Mouse (Mus musculus) MEL (cell line): Measurements from ENCODE around the gene Unc5b. TPM values are rescaled to one million over a fixed set of nuclear protein-coding genes. Genes with fewer than 3 reads are reported as not detected.

Experiments used
- DNase-seq: peaks from one replicate; pipeline ENCODE4 v3.0.0; 2011; ENCODE audit warnings: low read depth, low spot score
- H3K27ac ChIP-seq: 2 replicates; pipeline ENCODE4 v1.5.1; 2012; ENCODE audit warnings: low read depth, mild to moderate bottlenecking, control low read depth, low read length, moderate library complexity; ENCODE audit not compliant: control insufficient read depth
- H3K27me3 ChIP-seq, 2 experiments: fragments of 150-350 bp in 1 of 2; sonication (generic) in 1 of 2; 2 replicates each; pipeline ENCODE4 v1.6.1; 2012; ENCODE audit warnings: low read length in 2 of 2, mild to moderate bottlenecking in 2 of 2, improper control_type of control experiment in 1 of 2, moderate library complexity in 1 of 2; ENCODE audit not compliant: insufficient read depth in 2 of 2, control insufficient read depth in 1 of 2
- H3K36me3 ChIP-seq, 2 experiments: 2 replicates each; pipeline ENCODE4 v1.6.1; 2012 to 2014; ENCODE audit warnings: low read length in 2 of 2, improper control_type of control experiment in 1 of 2, inconsistent platforms in 1 of 2, mild to moderate bottlenecking in 1 of 2; ENCODE audit not compliant: insufficient read depth in 2 of 2, control insufficient read depth in 1 of 2
- H3K4me1 ChIP-seq, 2 experiments: fragments of 150-350 bp in 1 of 2; sonication (generic) in 1 of 2; 2 replicates each; pipeline ENCODE4 v1.6.1; 2012; ENCODE audit warnings: low read length in 2 of 2, improper control_type of control experiment in 1 of 2, mild to moderate bottlenecking in 1 of 2; ENCODE audit not compliant: insufficient read depth in 2 of 2, control insufficient read depth in 1 of 2
- H3K4me3 ChIP-seq, 2 experiments: fragments of 150-350 bp in 1 of 2; sonication (generic) in 1 of 2; 2 replicates each; pipeline ENCODE4 v1.5.1; 2012; ENCODE audit warnings: low read depth in 2 of 2, low read length in 2 of 2, mild to moderate bottlenecking in 2 of 2, moderate library complexity in 2 of 2, control low read depth in 1 of 2, improper control_type of control experiment in 1 of 2; ENCODE audit not compliant: control insufficient read depth in 1 of 2, insufficient read depth in 1 of 2
- H3K79me2 ChIP-seq: 2 replicates; pipeline ENCODE4 v1.6.1; 2012; ENCODE audit warnings: mild to moderate bottlenecking, low read length, moderate library complexity; ENCODE audit not compliant: control insufficient read depth, poor library complexity, insufficient read depth
- H3K9ac ChIP-seq: 2 replicates; pipeline ENCODE4 v1.6.1; 2012; ENCODE audit warnings: low read depth, mild to moderate bottlenecking, control low read depth, low read length, moderate library complexity; ENCODE audit not compliant: control insufficient read depth, poor library complexity, severe bottlenecking
- H3K9me3 ChIP-seq: fragments of 150-350 bp; sonication (generic); replicated peaks from 2 replicates; pipeline ENCODE4 v1.6.1; 2012; ENCODE audit warnings: mild to moderate bottlenecking, low read length, improper control_type of control experiment, moderate library complexity; ENCODE audit not compliant: insufficient read depth
- BHLHE40 ChIP-seq: IDR thresholded peaks from 2 replicates; pipeline ENCODE4 v1.6.1; 2012; ENCODE audit warnings: low read depth, mild to moderate bottlenecking, inconsistent platforms, low read length, improper control_type of control experiment, borderline replicate concordance
- CHD1 ChIP-seq: IDR thresholded peaks from 2 replicates; pipeline ENCODE4 v1.6.1; 2012; ENCODE audit warnings: low read depth, mild to moderate bottlenecking, inconsistent platforms, low read length, improper control_type of control experiment
- CHD2 ChIP-seq: IDR thresholded peaks from 2 replicates; pipeline ENCODE4 v1.6.1; 2011; ENCODE audit warnings: low read length, improper control_type of control experiment
- CTCF ChIP-seq, 3 experiments: IDR thresholded peaks in 2 of 3; conservative IDR thresholded peaks in 1 of 3; 2 replicates each; pipeline ENCODE4 v1.5.1; 2011 to 2012; ENCODE audit warnings: low read length in 3 of 3, low read depth in 2 of 3, mild to moderate bottlenecking in 2 of 3, improper control_type of control experiment in 1 of 3, inconsistent platforms in 1 of 3, mixed read lengths in 1 of 3, moderate library complexity in 1 of 3; ENCODE audit not compliant: control insufficient read depth in 1 of 3, insufficient read depth in 1 of 3, poor library complexity in 1 of 3, severe bottlenecking in 1 of 3
- EP300 ChIP-seq, 2 experiments: IDR thresholded peaks; 2 replicates each; pipeline ENCODE4 v1.6.1; 2011; ENCODE audit warnings: improper control_type of control experiment in 2 of 2, low read length in 2 of 2, low read depth in 1 of 2, mild to moderate bottlenecking in 1 of 2
- GABPA ChIP-seq: IDR thresholded peaks from 2 replicates; pipeline ENCODE4 v1.6.1; 2012; ENCODE audit warnings: low read depth, mild to moderate bottlenecking, inconsistent platforms, low read length, improper control_type of control experiment, moderate library complexity
- GATA1 ChIP-seq: IDR thresholded peaks from 2 replicates; pipeline ENCODE4 v1.6.1; 2011; ENCODE audit warnings: low read depth, low read length, improper control_type of control experiment
- JUND ChIP-seq: IDR thresholded peaks from 2 replicates; pipeline ENCODE4 v1.6.1; 2011; ENCODE audit warnings: low read depth, mild to moderate bottlenecking, improper control_type of control experiment, low read length
- MAZ ChIP-seq: IDR thresholded peaks from 2 replicates; pipeline ENCODE4 v1.6.1; 2012; ENCODE audit warnings: low read depth, mild to moderate bottlenecking, inconsistent platforms, low read length, improper control_type of control experiment
- MEF2A ChIP-seq: IDR thresholded peaks from 2 replicates; pipeline ENCODE4 v1.6.1; 2014; ENCODE audit warnings: low read depth, mild to moderate bottlenecking, inconsistent platforms, low read length, improper control_type of control experiment; ENCODE audit not compliant: poor library complexity, insufficient replicate concordance, severe bottlenecking; ENCODE audit errors: extremely low read depth
- MXI1 ChIP-seq: IDR thresholded peaks from 2 replicates; pipeline ENCODE4 v1.6.1; 2011; ENCODE audit warnings: mild to moderate bottlenecking, low read depth, low read length, improper control_type of control experiment
- NRF1 ChIP-seq: IDR thresholded peaks from 2 replicates; pipeline ENCODE4 v1.6.1; 2014; ENCODE audit warnings: low read depth, mild to moderate bottlenecking, inconsistent platforms, low read length, improper control_type of control experiment, moderate library complexity; ENCODE audit not compliant: poor library complexity, insufficient read depth, severe bottlenecking
- POLR2A ChIP-seq, 2 experiments: IDR thresholded peaks; 2 replicates each; pipeline ENCODE4 v1.6.1; 2011 to 2012; ENCODE audit warnings: low read length in 2 of 2, mild to moderate bottlenecking in 2 of 2, control low read depth in 1 of 2, improper control_type of control experiment in 1 of 2, low read depth in 1 of 2, moderate library complexity in 1 of 2; ENCODE audit not compliant: control insufficient read depth in 1 of 2, insufficient read depth in 1 of 2, poor library complexity in 1 of 2
- POLR2AphosphoS5 ChIP-seq: IDR thresholded peaks from 2 replicates; pipeline ENCODE4 v1.6.1; 2012; ENCODE audit warnings: low read depth, borderline replicate concordance, mild to moderate bottlenecking, inconsistent platforms, low read length, moderate library complexity, mixed read lengths
- RAD21 ChIP-seq: IDR thresholded peaks from 2 replicates; pipeline ENCODE4 v1.6.1; 2011; ENCODE audit warnings: mild to moderate bottlenecking, low read depth, low read length, improper control_type of control experiment
- RCOR1 ChIP-seq: IDR thresholded peaks from 2 replicates; pipeline ENCODE4 v1.6.1; 2012; ENCODE audit warnings: low read depth, mild to moderate bottlenecking, inconsistent platforms, low read length, improper control_type of control experiment
- SMC3 ChIP-seq: IDR thresholded peaks from 2 replicates; pipeline ENCODE4 v1.6.1; 2011; ENCODE audit warnings: low read depth, low read length, improper control_type of control experiment
- TBP ChIP-seq: IDR thresholded peaks from 2 replicates; pipeline ENCODE4 v1.8.0; 2011; ENCODE audit warnings: low read depth, low read length, improper control_type of control experiment
- UBTF ChIP-seq: IDR thresholded peaks from 2 replicates; pipeline ENCODE4 v1.6.1; 2012; ENCODE audit warnings: low read depth, mild to moderate bottlenecking, inconsistent platforms, low read length, improper control_type of control experiment, moderate library complexity, borderline replicate concordance; ENCODE audit not compliant: insufficient read depth
- USF1 ChIP-seq: IDR thresholded peaks from 2 replicates; pipeline ENCODE4 v1.6.1; 2014; ENCODE audit warnings: low read depth, mild to moderate bottlenecking, inconsistent platforms, low read length, improper control_type of control experiment, moderate library complexity
- ZMIZ1 ChIP-seq: IDR thresholded peaks from 2 replicates; pipeline ENCODE4 v1.6.1; 2012; ENCODE audit warnings: low read depth, mild to moderate bottlenecking, inconsistent platforms, low read length, improper control_type of control experiment, moderate library complexity
- ZNF384 ChIP-seq: IDR thresholded peaks from 2 replicates; pipeline ENCODE4 v1.6.1; 2012; ENCODE audit warnings: low read depth, mild to moderate bottlenecking, inconsistent platforms, low read length, improper control_type of control experiment
- polyA plus RNA-seq, 2 experiments: library from polyadenylated mRNA; stranded (reverse) in 1 of 2; unstranded in 1 of 2; fragments of >175 nt in 1 of 2; fragments of >200 nt in 1 of 2; gene quantifications; 2 replicates each; pipeline versions ENCODE4 v1.2.1 to v1.2.4; 2012; ENCODE audit warnings: low replicate concordance in 2 of 2, low read depth in 1 of 2; ENCODE audit not compliant: insufficient read length in 2 of 2, insufficient read depth in 1 of 2, missing spikeins in 1 of 2
- total RNA-seq: library from RNA; depleted of rRNA; stranded (reverse); fragments of 300-350 nt; gene quantifications from 2 replicates; pipeline ENCODE4 v1.2.3, GENCODE M21; 2012

Gene Unc5b
- total and polyA plus RNA-seq, 3 experiments = not detected

DNA sequence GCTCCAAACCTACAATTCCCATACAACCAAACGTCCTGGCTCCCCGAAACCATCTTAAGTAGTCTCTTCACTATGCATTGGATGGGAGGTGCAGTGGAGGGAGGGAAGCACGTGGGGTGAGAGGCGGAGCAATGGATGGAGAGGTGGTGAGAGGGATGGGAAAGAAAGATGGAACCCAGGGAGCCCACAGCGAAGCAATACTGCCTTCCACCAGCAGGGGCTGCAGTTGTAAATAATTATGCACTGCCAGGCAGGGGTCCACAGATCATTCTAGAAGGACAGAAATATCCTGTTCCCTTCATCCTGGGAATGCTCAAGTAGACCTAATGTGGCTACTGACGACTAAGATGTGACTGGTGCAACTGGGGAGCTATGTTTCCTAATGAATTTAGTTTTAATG is 55.9 kb downstream of the Unc5b start:
- Histone ChIP-seq H3K4me3 (no peak overlapping the region), H3K27me3 (no peaks in the 10 kb centered on the region), H3K9ac (no peak overlapping the region), H3K79me2 (no peaks in the 10 kb centered on the region), H3K9me3 (no peaks in the 10 kb centered on the region), H3K27ac (no peak overlapping the region), H3K36me3 (no peaks in the 10 kb centered on the region), H3K4me1 (no peaks in the 10 kb centered on the region)
- no peak for DNase-seq
- no peak for TF ChIP-seq GABPA
- peak in 2 of 3 experiments; percentile 26 to 34; a peak in 4 of 6 replicates for TF ChIP-seq CTCF (IDR thresholded peaks at IDR 0.05 in 2 of 3, conservative IDR thresholded peaks at IDR 0.05 in 1 of 3; ENCODE audit: control insufficient read depth in 1 of 3, insufficient read depth in 1 of 3, low read depth in 2 of 3, low read length in 3 of 3, poor library complexity in 1 of 3, severe bottlenecking in 1 of 3)
- no peak for TF ChIP-seq TBP
- peak; percentile 15; the same call in 1 of the 2 replicates for TF ChIP-seq SMC3
- TF ChIP-seq RAD21 = no peak
- no peak for TF ChIP-seq CHD1

DNA sequence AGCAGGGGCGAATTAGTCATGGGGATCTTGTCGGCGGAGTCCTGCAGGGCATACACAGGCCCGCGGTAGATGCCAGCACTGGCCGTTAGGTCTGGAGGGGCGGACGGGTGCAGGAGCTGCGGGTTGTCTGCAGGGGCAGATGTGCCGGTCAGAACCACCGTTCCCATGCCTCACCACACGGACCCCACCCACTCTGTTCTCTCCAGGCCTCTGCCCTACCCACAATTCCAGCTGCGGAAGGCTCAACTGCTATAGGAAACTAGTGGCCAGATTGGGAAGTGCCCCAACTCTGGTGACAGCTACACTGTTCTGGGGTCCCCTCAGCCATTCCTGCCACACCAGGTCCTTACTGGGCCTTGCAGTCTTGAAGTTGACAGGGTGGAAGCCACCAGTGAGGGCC is 56.8 kb downstream of the Unc5b start:
- no peaks in the 10 kb centered on the region for H3K36me3 ChIP-seq
- no peak for DNase-seq
- TF ChIP-seq POLR2A (IDR thresholded peaks at IDR 0.05; ENCODE audit: control insufficient read depth in 1 of 2, insufficient read depth in 1 of 2, low read depth in 1 of 2, low read length in 2 of 2, poor library complexity in 1 of 2) (no peak), MAZ (no peak), ZMIZ1 (no peak), ZNF384 (no peak), RCOR1 (no peak), GATA1 (no peak)
- H3K9ac ChIP-seq = no peak overlapping the region
- H3K9me3 ChIP-seq = no peaks in the 10 kb centered on the region
- H3K4me3 ChIP-seq = no peak overlapping the region
- H3K79me2 ChIP-seq = no peaks in the 10 kb centered on the region
- H3K27ac ChIP-seq = no peak overlapping the region
- H3K27me3 ChIP-seq = no peaks in the 10 kb centered on the region; a peak in 1 of 4 replicates
- H3K4me1 ChIP-seq = no peaks in the 10 kb centered on the region

DNA sequence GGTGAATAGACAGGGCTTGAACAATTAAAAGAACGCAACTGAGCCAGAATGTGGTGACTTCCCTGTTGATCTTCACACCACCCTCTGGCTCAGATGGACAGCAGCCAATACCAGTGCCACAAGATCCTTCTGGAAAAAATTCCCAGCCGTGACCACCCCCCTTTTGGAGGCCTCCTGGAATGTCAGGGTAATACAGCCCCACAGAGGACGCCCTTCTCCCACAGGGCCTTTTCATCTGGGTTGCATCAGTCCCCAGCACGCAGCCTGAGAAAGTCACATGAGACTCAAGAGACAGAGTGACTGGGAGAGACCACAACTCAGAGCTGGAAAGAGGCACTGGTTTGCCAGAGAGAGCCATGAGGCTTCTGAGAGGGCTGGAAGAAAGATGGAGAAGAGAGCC is 60.5 kb downstream of the Unc5b start:
- no peaks in the 10 kb centered on the region for H3K9me3 ChIP-seq
- no peak for TF ChIP-seq MXI1
- TF ChIP-seq EP300 (IDR thresholded peaks at IDR 0.05; ENCODE audit: low read depth in 1 of 2, low read length in 2 of 2) = no peak
- TF ChIP-seq JUND = no peak
- TF ChIP-seq SMC3 = no peak
- TF ChIP-seq POLR2AphosphoS5 = no peak
- no peak for TF ChIP-seq MEF2A
- TF ChIP-seq RAD21 = no peak
- no peak for TF ChIP-seq NRF1
- no peak for TF ChIP-seq CHD2
- TF ChIP-seq UBTF = no peak
- no peak for TF ChIP-seq BHLHE40
- TF ChIP-seq CTCF (IDR thresholded peaks at IDR 0.05 in 2 of 3, conservative IDR thresholded peaks at IDR 0.05 in 1 of 3; ENCODE audit: control insufficient read depth in 1 of 3, insufficient read depth in 1 of 3, low read depth in 2 of 3, low read length in 3 of 3, poor library complexity in 1 of 3, severe bottlenecking in 1 of 3) = no peak
- no peak for TF ChIP-seq TBP
- TF ChIP-seq USF1 = no peak

More for the DNA sequence above, 60.5 kb downstream of the Unc5b start:
- Histone ChIP-seq H3K4me1 (no peaks in the 10 kb centered on the region), H3K27ac (no peak overlapping the region), H3K27me3 (no peaks in the 10 kb centered on the region; a peak in 1 of 4 replicates), H3K9ac (no peak overlapping the region), H3K79me2 (no peaks in the 10 kb centered on the region), H3K4me3 (no peak overlapping the region), H3K36me3 (no peaks in the 10 kb centered on the region)
- no peak for DNase-seq
